Mouse (Mus musculus) small intestine, adult 2 months (tissue): ENCODE measurements around the gene Ngdn. TPM values are rescaled to one million over a fixed set of nuclear protein-coding genes. Genes with fewer than 3 reads are reported as not detected.

Experiments
- H3K27ac ChIP-seq: fragments of 200-500 bp; 2 replicates; pipeline ENCODE4 v1.5.1; 2012; ENCODE audit warnings: low read depth, low read length, control low read depth, inconsistent platforms; ENCODE audit not compliant: insufficient read depth
- H3K27me3 ChIP-seq: fragments of 200-500 bp; 2 replicates; pipeline ENCODE4 v1.6.1; 2012; ENCODE audit warnings: mild to moderate bottlenecking, moderate library complexity, low read length, inconsistent platforms; ENCODE audit not compliant: control insufficient read depth, insufficient read depth
- H3K36me3 ChIP-seq: fragments of 200-500 bp; 2 replicates; pipeline ENCODE4 v1.6.1; 2012; ENCODE audit warnings: mild to moderate bottlenecking, low read length, control low read depth, inconsistent platforms; ENCODE audit not compliant: control insufficient read depth, insufficient read depth
- H3K4me1 ChIP-seq: fragments of 200-500 bp; 2 replicates; pipeline ENCODE4 v1.6.1; 2012; ENCODE audit warnings: low read length, inconsistent platforms, mixed read lengths; ENCODE audit not compliant: control insufficient read depth, insufficient read depth, insufficient read length
- H3K4me3 ChIP-seq: fragments of 200-500 bp; 2 replicates; pipeline ENCODE4 v1.5.1; 2012; ENCODE audit warnings: low read depth, mild to moderate bottlenecking, control low read depth, inconsistent platforms, low read length, moderate library complexity
- CTCF ChIP-seq: fragments of 200-500 bp; IDR thresholded peaks from 2 replicates; pipeline ENCODE4 v1.5.1; 2012; ENCODE audit warnings: low read depth, mild to moderate bottlenecking, control low read depth, inconsistent platforms, low read length, moderate library complexity, mixed read lengths; ENCODE audit not compliant: insufficient replicate concordance, insufficient read length; ENCODE audit errors: extremely low read depth
- POLR2A ChIP-seq: fragments of 200-500 bp; IDR thresholded peaks from 2 replicates; pipeline ENCODE4 v1.6.1; 2012; ENCODE audit warnings: low read depth, mild to moderate bottlenecking, control low read depth, inconsistent platforms, low read length, moderate library complexity
- WGBS: fragments of 180-500 bp; shearing (Covaris S2); methylation state at CpG from one replicate; pipeline ENCODE4 v1.1.7; 2018; 5-methylcytosine and 5-hydroxymethylcytosine counted together
- polyA plus RNA-seq: library from polyadenylated mRNA; depleted of rRNA; stranded (reverse); fragments of >200 nt; gene quantifications from 2 replicates; pipeline ENCODE4 v1.2.3, GENCODE M21; 2012; rRNA removed

The Ngdn gene
- polyA plus RNA-seq, 1 experiment: 8.4 TPM

DNA sequence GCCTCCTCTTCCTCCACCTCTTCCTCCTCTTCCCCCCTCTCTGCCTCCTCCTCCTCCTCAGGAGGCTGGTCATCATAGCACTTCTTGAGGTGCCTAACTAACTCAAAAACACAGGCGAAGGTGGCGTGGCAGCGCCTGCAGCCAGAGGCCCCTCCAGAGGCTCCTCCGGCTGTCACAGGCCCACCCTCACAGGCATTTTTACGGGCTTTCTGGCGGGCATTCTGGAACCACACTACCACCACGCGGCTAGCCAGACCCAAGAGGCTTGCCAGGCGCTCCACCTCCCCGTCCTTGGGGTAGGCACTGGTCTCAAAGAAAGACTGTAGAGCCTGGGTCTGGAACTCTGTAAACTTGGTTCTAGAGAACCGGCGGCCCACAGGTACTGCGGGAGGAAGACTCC, 50.1 kb downstream of the Ngdn start:
- Histone ChIP-seq H3K4me3 (no peak overlapping the region), H3K27ac (no peak overlapping the region), H3K27me3 (no peaks in the 10 kb centered on the region), H3K36me3 (peaks cover 7% of the 10 kb centered on the region; the same call in 1 of the 2 replicates), H3K4me1 (no peaks in the 10 kb centered on the region)
- TF ChIP-seq CTCF: no peak
- no peak for TF ChIP-seq POLR2A
- WGBS: 88% methylated on average over 13 of the region's 13 CpGs

DNA sequence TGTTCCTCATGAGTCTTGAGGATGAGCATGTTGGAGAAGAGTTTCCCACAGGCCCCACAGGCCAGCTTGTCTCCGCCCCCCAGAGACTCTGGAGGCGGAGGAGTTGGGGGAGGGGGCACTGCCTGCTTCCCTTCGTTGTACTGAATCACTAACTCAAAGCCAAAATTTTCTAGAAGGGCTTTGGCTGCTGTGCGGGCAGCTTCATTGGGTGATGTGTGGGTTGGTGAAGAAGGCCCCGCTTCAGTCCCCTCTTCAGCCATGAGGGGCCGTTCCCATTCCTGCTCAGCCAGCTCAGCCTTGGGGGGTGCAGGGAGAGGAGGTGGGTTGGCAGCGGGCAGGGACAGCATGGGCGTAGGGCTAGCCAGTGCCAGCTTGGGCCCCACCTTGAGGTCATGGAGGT, 50.8 kb downstream of the Ngdn start:
- no peak overlapping the region for H3K27ac ChIP-seq
- H3K27me3 ChIP-seq: no peaks in the 10 kb centered on the region
- WGBS: 89% methylated on average over 8 of the region's 8 CpGs
- H3K36me3 ChIP-seq: peaks cover 7% of the 10 kb centered on the region; the same call in 1 of the 2 replicates
- TF ChIP-seq POLR2A (no peak), CTCF (no peak)
- no peaks in the 10 kb centered on the region for H3K4me1 ChIP-seq
- H3K4me3 ChIP-seq: no peak overlapping the region

DNA sequence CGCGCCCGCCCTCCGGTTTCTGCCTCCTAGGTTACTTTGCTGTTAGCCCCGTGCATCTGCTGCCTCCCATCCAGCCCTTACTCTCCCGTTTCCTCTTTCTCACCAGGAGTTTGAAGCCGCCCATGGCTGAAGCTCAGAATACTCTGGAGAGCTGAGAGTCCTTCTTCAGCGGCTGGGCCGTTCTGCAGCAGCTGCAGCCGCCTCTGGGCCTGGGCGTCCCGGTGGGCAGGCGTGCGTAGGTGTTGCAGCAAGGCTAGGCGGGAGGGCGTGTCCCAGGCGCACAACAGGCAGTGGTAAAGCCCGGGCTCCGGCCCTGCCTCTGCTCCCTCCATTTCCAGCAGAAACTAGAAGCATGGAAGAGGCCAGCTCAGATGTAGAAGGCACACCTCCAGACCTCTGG, 56.5 kb downstream of the Ngdn start:
- Histone ChIP-seq H3K27ac (no peak overlapping the region), H3K4me1 (no peaks in the 10 kb centered on the region), H3K36me3 (peaks cover 3% of the 10 kb centered on the region; the same call in 1 of the 2 replicates), H3K27me3 (no peaks in the 10 kb centered on the region), H3K4me3 (no peak overlapping the region)
- no peak for TF ChIP-seq POLR2A
- TF ChIP-seq CTCF: no peak
- 29% methylated on average over 19 of the region's 19 CpGs for WGBS

Other genes with a start within 250 kb of the Ngdn start
- 39.5 and 174 TPM in 2 replicates for gene Slc7a8, start 233.5 kb upstream of the Ngdn start, polyA plus RNA-seq
- not detected in 2 replicates for gene Rnf212b, start 201.3 kb upstream of the Ngdn start, polyA plus RNA-seq
- 1.1 and 2.0 TPM in 2 replicates for gene Homez, start 144.5 kb upstream of the Ngdn start, polyA plus RNA-seq
- 8.9 and 17.4 TPM in 2 replicates for gene Ppp1r3e, start 137.9 kb upstream of the Ngdn start, polyA plus RNA-seq
- gene Bcl2l2, start 132.1 kb upstream of the Ngdn start, polyA plus RNA-seq: 22.5 and 29.8 TPM in 2 replicates
- gene Gm20521, start 132.0 kb upstream of the Ngdn start, polyA plus RNA-seq: 5.8 and 12.4 TPM in 2 replicates
- 19.7 and 36.0 TPM in 2 replicates for gene Pabpn1, start 123.0 kb upstream of the Ngdn start, polyA plus RNA-seq
- gene Slc22a17, start 102.3 kb upstream of the Ngdn start, polyA plus RNA-seq: 15.2 and 18.0 TPM in 2 replicates
- 5.4 and 5.7 TPM in 2 replicates for gene Efs, start 89.3 kb upstream of the Ngdn start, polyA plus RNA-seq
- gene Il25, start 82.8 kb upstream of the Ngdn start, polyA plus RNA-seq: 0.53 and 1.1 TPM in 2 replicates
- gene Cmtm5, start 79.2 kb upstream of the Ngdn start, polyA plus RNA-seq: 0.46 and 0.93 TPM in 2 replicates
- 0.10 TPM in 1 of 2 replicates, not detected in the other for gene Myh6, start 48.5 kb upstream of the Ngdn start, polyA plus RNA-seq
- gene Gm17428, start 38.5 kb upstream of the Ngdn start, polyA plus RNA-seq: not detected in 2 replicates
- 0.10 and 0.18 TPM in 2 replicates for gene Myh7, start 20.8 kb upstream of the Ngdn start, polyA plus RNA-seq
- gene Zfhx2, start 76.9 kb downstream of the Ngdn start, polyA plus RNA-seq: 2.2 and 4.2 TPM in 2 replicates
- gene Thtpa, start 79.3 kb downstream of the Ngdn start, polyA plus RNA-seq: 2.9 and 4.9 TPM in 2 replicates
- gene Ap1g2, start 91.1 kb downstream of the Ngdn start, polyA plus RNA-seq: 48.4 and 80.7 TPM in 2 replicates
- 0.65 and 0.72 TPM in 2 replicates for gene Jph4, start 101.5 kb downstream of the Ngdn start, polyA plus RNA-seq
- gene Dhrs2, start 206.6 kb downstream of the Ngdn start, polyA plus RNA-seq: not detected in 2 replicates